Mouse (Mus musculus) stomach, postnatal 0 days (tissue): Measurements from ENCODE around the gene Ppard.

Experiments
- CTCF ChIP-seq: IDR thresholded peaks from 2 replicates; pipeline ENCODE4 v1.5.1; 2016; ENCODE audit warnings: antibody characterized with exemption, low read depth, mild to moderate bottlenecking, moderate library complexity
- EP300 ChIP-seq: optimal IDR thresholded peaks from 2 replicates; pipeline ENCODE3; 2016; ENCODE audit warnings: antibody characterized with exemption

DNA sequence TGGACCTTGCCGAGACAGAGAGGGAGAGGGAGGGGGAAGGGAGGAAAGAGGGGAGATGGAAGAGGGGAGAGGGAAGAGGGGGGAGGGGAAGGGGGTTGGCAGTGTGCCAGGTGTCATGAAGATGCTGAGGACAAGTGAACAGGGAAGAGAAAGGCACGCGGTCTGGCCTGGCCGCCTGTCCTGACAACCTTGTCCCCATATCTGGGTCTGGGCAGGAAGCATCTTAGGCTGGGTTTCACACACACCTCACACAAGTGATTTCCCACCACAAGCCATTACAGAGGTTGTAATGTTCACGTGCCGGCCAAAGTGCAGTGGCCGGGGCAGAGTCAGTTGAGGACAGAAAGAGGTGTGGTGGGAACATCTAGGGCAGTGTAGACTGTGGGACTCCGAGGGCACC is 55.1 kb downstream of the Ppard start:
- no peak for TF ChIP-seq CTCF
- no peak for TF ChIP-seq EP300
